Mouse (Mus musculus) stomach, embryonic 15.5 days (tissue): ENCODE measurements around the gene Dse. TPM values are rescaled to one million over a fixed set of nuclear protein-coding genes. Genes with fewer than 3 reads are reported as not detected.

ENCODE experiments used
- ATAC-seq: fragments of 200-750 bp; cut with Nextera tagmentation; 2 replicates; pipeline ENCODE4 v1.8.0; 2017; ENCODE audit warnings: low read depth, moderate number of reproducible peaks, moderate TSS enrichment; ENCODE audit not compliant: insufficient read depth, low FRiP score
- H3K27ac ChIP-seq: fragments of 300-500 bp; sonication (generic); 2 replicates; pipeline ENCODE4 v1.5.1; 2015; ENCODE audit warnings: mild to moderate bottlenecking, inconsistent platforms
- H3K27me3 ChIP-seq: fragments of 300-500 bp; sonication (generic); replicated peaks from 2 replicates; pipeline ENCODE4 v1.6.1; 2015; ENCODE audit warnings: inconsistent platforms
- H3K36me3 ChIP-seq: fragments of 300-500 bp; sonication (generic); 2 replicates; pipeline ENCODE4 v1.6.1; 2015; ENCODE audit warnings: inconsistent platforms
- H3K4me1 ChIP-seq: fragments of 300-500 bp; sonication (generic); 2 replicates; pipeline ENCODE4 v1.6.1; 2015; ENCODE audit warnings: inconsistent platforms
- H3K4me2 ChIP-seq: fragments of 300-500 bp; sonication (generic); 2 replicates; pipeline ENCODE4 v1.6.1; 2015; ENCODE audit warnings: mild to moderate bottlenecking, inconsistent platforms
- H3K4me3 ChIP-seq: fragments of 300-500 bp; sonication (generic); replicated peaks from 2 replicates; pipeline ENCODE4 v1.5.1; 2015; ENCODE audit warnings: inconsistent platforms
- H3K9ac ChIP-seq: fragments of 300-500 bp; sonication (generic); 2 replicates; pipeline ENCODE4 v1.6.1; 2015; ENCODE audit warnings: inconsistent platforms
- H3K9me3 ChIP-seq: fragments of 300-500 bp; sonication (generic); 2 replicates; pipeline ENCODE4 v1.6.1; 2016; ENCODE audit warnings: inconsistent platforms
- WGBS: fragments of 180-500 bp; shearing (Covaris S2); methylation state at CpG from one replicate; pipeline ENCODE4 v1.1.7; 2015; 5-methylcytosine and 5-hydroxymethylcytosine counted together
- polyA plus RNA-seq: library from polyadenylated mRNA; unstranded; fragments of >200 nt; fragmentation: Nextera tagmentation; extraction: Ambion mirVana; gene quantifications from 2 replicates; pipeline ENCODE4 v1.2.1, GENCODE M21; 2015

Gene Dse
- polyA plus RNA-seq, 1 experiment from 2014 or later, result 19.2 TPM

DNA sequence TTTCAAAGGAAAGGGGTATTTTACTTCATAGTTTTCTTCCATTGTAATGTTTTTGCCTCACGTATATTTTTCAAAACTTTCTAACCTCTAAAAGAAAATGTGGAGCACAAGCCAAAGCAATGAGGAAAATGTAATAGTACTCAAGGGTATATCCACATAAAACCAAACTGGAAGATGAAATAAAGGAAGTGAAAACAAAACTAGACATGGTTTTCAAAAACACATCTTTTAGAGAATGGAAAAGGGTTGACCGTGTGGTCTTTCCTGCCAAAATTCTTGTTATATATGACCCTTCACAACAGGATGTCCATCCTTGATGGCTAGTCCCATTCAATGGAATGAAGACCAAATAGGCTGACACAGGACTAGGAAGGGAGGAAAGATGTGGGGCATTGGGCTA, 89.1 kb downstream of the Dse start:
- no peaks in the 10 kb centered on the region for H3K9me3 ChIP-seq
- no peaks in the 10 kb centered on the region for H3K27me3 ChIP-seq
- no peaks in the 10 kb centered on the region for H3K36me3 ChIP-seq
- WGBS, result 85% methylated on average over 2 of the region's 2 CpGs
- no peak overlapping the region for H3K4me3 ChIP-seq
- no peak for ATAC-seq
- H3K9ac ChIP-seq, result no peak overlapping the region
- H3K4me1 ChIP-seq, result no peaks in the 10 kb centered on the region
- H3K4me2 ChIP-seq, result no peak overlapping the region
- H3K27ac ChIP-seq, result no peak overlapping the region

DNA sequence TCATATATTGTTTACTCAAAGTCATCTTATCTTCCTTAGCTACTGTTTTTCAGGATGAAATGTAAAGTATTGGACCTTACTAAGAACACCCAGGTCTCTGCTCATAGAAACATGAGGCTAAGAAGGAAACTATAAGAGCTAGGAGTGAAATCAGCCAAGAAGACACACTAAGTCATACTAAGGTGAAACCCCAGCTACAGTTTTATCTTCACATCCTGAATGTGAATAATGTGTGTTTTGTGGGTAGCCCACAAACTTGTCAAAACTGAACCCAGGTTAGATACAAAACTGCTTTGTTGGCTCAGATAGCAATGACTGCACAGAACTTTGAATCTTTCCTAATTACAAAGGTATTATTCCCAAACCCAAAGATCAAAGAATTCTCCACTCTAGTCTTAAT, 89.7 kb downstream of the Dse start:
- Histone ChIP-seq H3K4me2 (no peak overlapping the region), H3K9ac (no peak overlapping the region), H3K9me3 (no peaks in the 10 kb centered on the region), H3K4me3 (no peak overlapping the region), H3K27ac (no peak overlapping the region), H3K27me3 (no peaks in the 10 kb centered on the region), H3K36me3 (no peaks in the 10 kb centered on the region), H3K4me1 (no peaks in the 10 kb centered on the region)
- ATAC-seq, result no peak

DNA sequence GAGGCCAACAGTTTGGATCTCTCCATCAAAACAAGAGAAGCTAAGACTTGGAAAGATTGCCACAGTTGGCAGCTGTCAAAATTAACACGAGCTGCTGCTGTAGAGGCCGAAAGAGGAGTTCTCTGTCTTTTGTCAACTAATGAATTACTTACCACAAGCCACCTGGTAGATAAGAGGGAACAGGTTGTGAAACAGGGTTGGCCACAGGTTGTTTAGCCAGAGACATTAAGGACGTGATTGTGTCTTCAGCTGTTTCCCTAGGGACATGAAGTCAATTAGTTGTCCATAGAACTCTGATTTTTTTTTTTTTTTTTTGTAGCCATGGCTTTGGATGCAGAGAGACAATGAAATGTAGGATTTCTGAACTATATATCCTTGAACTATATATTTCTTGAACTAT, 90.4 kb downstream of the Dse start:
- Histone ChIP-seq H3K4me2 (no peak overlapping the region), H3K4me1 (no peaks in the 10 kb centered on the region), H3K4me3 (no peak overlapping the region), H3K27ac (no peak overlapping the region), H3K36me3 (no peaks in the 10 kb centered on the region), H3K27me3 (no peaks in the 10 kb centered on the region), H3K9me3 (no peaks in the 10 kb centered on the region), H3K9ac (no peak overlapping the region)
- no peak for ATAC-seq
- WGBS, result 38% methylated on average over 3 of the region's 3 CpGs

DNA sequence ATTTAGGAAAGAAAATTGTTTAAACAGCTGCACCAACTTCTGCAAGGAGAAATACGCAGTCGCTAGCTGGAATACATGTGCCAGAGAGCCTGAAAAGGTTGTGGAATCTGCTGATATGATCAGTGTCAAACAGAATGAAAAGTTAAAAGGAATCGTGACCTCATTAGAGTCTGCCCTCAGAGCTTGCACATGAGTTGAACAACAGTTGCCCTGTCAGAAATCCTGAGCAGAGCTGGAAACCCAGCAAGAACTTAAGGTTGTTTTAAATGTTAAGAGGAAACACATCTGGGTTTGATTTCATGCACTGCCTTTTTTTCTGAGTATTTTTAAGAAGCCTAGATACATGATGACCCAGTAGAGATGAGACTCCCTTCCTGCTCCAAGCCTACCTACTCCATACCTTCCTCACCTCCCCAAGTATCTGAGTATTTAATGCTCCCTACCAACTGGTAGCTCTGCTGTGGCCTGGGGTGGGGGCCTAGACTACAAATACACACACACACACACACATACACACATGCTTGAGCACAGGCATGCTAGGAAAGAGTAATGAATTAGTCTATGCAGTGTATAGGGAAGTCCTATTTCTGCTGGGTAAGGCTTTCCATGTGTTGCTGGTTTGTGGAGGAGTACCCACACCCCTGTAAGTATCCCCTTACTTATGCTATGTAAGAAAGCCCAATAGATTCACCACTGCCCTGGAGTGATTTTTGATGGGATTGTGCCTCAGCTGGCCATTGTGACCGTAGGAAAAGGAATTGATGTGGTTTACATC, 95.4 kb downstream of the Dse start:
- Histone ChIP-seq H3K9me3 (no peaks in the 10 kb centered on the region), H3K4me2 (no peak overlapping the region), H3K27ac (no peak overlapping the region), H3K27me3 (no peaks in the 10 kb centered on the region), H3K4me1 (no peaks in the 10 kb centered on the region), H3K9ac (no peak overlapping the region), H3K36me3 (no peaks in the 10 kb centered on the region), H3K4me3 (no peak overlapping the region)
- ATAC-seq, result no peak
- 44% methylated on average over 4 of the region's 4 CpGs for WGBS

DNA sequence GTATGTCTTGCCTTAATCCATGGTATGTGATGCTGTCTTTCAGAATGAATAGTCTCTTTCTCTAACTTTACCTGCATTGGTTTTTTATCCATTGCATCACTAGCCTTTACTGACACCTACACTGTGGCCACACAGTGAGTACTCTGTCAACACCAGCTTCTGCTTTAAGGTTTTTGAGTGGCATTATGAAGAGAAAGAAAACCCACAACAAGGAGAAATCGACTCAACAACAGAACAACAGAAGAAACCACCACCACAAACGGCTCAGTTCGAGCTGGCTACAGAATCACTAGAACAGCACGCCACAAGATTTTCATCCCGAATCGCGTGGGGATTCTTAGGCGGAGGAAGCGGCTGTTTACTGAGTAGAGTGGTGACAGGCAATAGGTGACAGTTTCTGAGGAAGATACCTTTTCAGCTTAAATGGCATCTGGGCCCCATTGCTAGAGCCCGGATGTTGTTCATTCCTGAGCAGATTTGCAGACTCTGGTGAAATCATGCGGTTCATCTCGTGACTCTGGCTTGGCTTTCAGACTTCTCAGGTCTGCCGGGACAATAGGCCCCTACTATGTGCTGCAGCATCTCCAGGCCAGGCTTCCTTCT, 96.6 kb downstream of the Dse start:
- Histone ChIP-seq H3K27ac (no peak overlapping the region), H3K36me3 (no peaks in the 10 kb centered on the region), H3K4me3 (no peak overlapping the region), H3K9ac (no peak overlapping the region), H3K4me1 (no peaks in the 10 kb centered on the region), H3K4me2 (no peak overlapping the region), H3K27me3 (no peaks in the 10 kb centered on the region), H3K9me3 (no peaks in the 10 kb centered on the region)
- ATAC-seq, result no peak
- WGBS, result 84% methylated on average over 13 of the region's 13 CpGs

Other genes with a start within 250 kb of the Dse start
- gene Rwdd1, start 188.1 kb downstream of the Dse start, polyA plus RNA-seq, result 111 and 112 TPM in 2 replicates
- not detected in 2 replicates for gene Trappc3l, start 170.1 kb downstream of the Dse start, polyA plus RNA-seq
- not detected in 2 replicates for gene Calhm4, start 163.4 kb downstream of the Dse start, polyA plus RNA-seq
- gene Calhm5, start 111.2 kb downstream of the Dse start, polyA plus RNA-seq, result 0.89 and 1.0 TPM in 2 replicates
- gene Calhm6, start 79.7 kb downstream of the Dse start, polyA plus RNA-seq, result 1.4 and 2.3 TPM in 2 replicates
- 64.9 and 69.7 TPM in 2 replicates for gene Tspyl1, start 74.5 kb upstream of the Dse start, polyA plus RNA-seq
- 14.7 and 15.9 TPM in 2 replicates for gene Tspyl4, start 89.7 kb upstream of the Dse start, polyA plus RNA-seq
- gene Col10a1, start 182.3 kb upstream of the Dse start, polyA plus RNA-seq, result 0.10 TPM in 2 replicates
- 10.8 and 11.4 TPM in 2 replicates for gene Nt5dc1, start 210.8 kb upstream of the Dse start, polyA plus RNA-seq